Mouse (Mus musculus) CH12.LX (cell line): ENCODE results near the gene Spag7. TPM values are rescaled to one million over a fixed set of nuclear protein-coding genes. Genes with fewer than 3 reads are reported as not detected.

Experiments used
- DNase-seq: peaks from one replicate; pipeline ENCODE4 v3.0.0-alpha.2; 2013; ENCODE audit errors: extremely low read depth
- H3K27ac ChIP-seq: 2 replicates; pipeline ENCODE4 v1.5.1; 2012; ENCODE audit warnings: low read depth, mild to moderate bottlenecking, control low read depth, moderate library complexity; ENCODE audit not compliant: insufficient read depth
- H3K27me3 ChIP-seq: replicated peaks from 2 replicates; pipeline ENCODE3; 2012; ENCODE audit warnings: inconsistent platforms
- H3K36me3 ChIP-seq, 2 experiments: replicated peaks in 1 of 2; 2 replicates each; pipeline versions ENCODE3 to v1.6.1; 2012; ENCODE audit warnings: inconsistent platforms in 1 of 2, low read length in 1 of 2, mild to moderate bottlenecking in 1 of 2, mixed read lengths in 1 of 2, moderate library complexity in 1 of 2; ENCODE audit not compliant: control insufficient read depth in 1 of 2, insufficient read depth in 1 of 2
- H3K4me1 ChIP-seq, 2 experiments: 2 replicates each; pipeline ENCODE4 v1.6.1; 2012; ENCODE audit warnings: inconsistent platforms in 1 of 2, moderate library complexity in 1 of 2; ENCODE audit not compliant: insufficient read depth in 2 of 2, control insufficient read depth in 1 of 2
- H3K4me2 ChIP-seq: 2 replicates; pipeline ENCODE4 v1.6.1; 2012; ENCODE audit warnings: low read depth, mild to moderate bottlenecking, control low read depth; ENCODE audit not compliant: poor library complexity, insufficient read depth, severe bottlenecking
- H3K4me3 ChIP-seq, 3 experiments: fragments of 150-350 bp in 1 of 3; sonication (generic) in 1 of 3; replicated peaks in 1 of 3; 2 replicates each; pipeline versions ENCODE3 to v1.5.1; 2011 to 2012; ENCODE audit warnings: low read depth in 2 of 3, low read length in 2 of 3, mild to moderate bottlenecking in 2 of 3, moderate library complexity in 2 of 3, control low read depth in 1 of 3, improper control_type of control experiment in 1 of 3, inconsistent platforms in 1 of 3, mixed read lengths in 1 of 3; ENCODE audit not compliant: poor library complexity in 1 of 3
- H3K79me2 ChIP-seq: replicated peaks from 2 replicates; pipeline ENCODE4 v1.6.1; 2012; ENCODE audit warnings: mild to moderate bottlenecking, moderate library complexity; ENCODE audit not compliant: control insufficient read depth, poor library complexity, insufficient read depth, severe bottlenecking; ENCODE audit errors: extremely low read depth
- H3K9ac ChIP-seq: 2 replicates; pipeline ENCODE4 v1.6.1; 2012; ENCODE audit warnings: low read depth, mild to moderate bottlenecking, control low read depth, moderate library complexity; ENCODE audit not compliant: insufficient read depth
- H3K9me3 ChIP-seq: replicated peaks from 2 replicates; pipeline ENCODE3; 2012; ENCODE audit warnings: low read length, inconsistent platforms, mixed read lengths
- CHD2 ChIP-seq: IDR thresholded peaks from 2 replicates; pipeline ENCODE4 v1.6.1; 2011; ENCODE audit warnings: low read length, improper control_type of control experiment
- ETS1 ChIP-seq: conservative IDR thresholded peaks from 2 replicates; pipeline ENCODE4 v1.6.1; 2012; ENCODE audit warnings: low read depth, mild to moderate bottlenecking, inconsistent platforms, low read length, improper control_type of control experiment, moderate library complexity
- GABPA ChIP-seq: IDR thresholded peaks from 2 replicates; pipeline ENCODE4 v1.6.1; 2012; ENCODE audit warnings: low read depth, low read length, improper control_type of control experiment, inconsistent platforms; ENCODE audit not compliant: insufficient replicate concordance
- HCFC1 ChIP-seq: IDR thresholded peaks from 2 replicates; pipeline ENCODE4 v1.6.1; 2012; ENCODE audit warnings: low read depth, mild to moderate bottlenecking, inconsistent platforms, low read length, improper control_type of control experiment
- IRF4 ChIP-seq: IDR thresholded peaks from 2 replicates; pipeline ENCODE4 v1.6.1; 2014; ENCODE audit warnings: low read depth, mild to moderate bottlenecking, inconsistent platforms, low read length, improper control_type of control experiment
- JUN ChIP-seq: IDR thresholded peaks from 2 replicates; pipeline ENCODE4 v1.6.1; 2011; ENCODE audit warnings: low read depth, mild to moderate bottlenecking, low read length, improper control_type of control experiment, moderate library complexity; ENCODE audit not compliant: insufficient read depth
- JUND ChIP-seq: conservative IDR thresholded peaks from 2 replicates; pipeline ENCODE4 v1.6.1; 2011; ENCODE audit warnings: low read depth, low read length, improper control_type of control experiment
- KAT2A ChIP-seq: IDR thresholded peaks from 2 replicates; pipeline ENCODE4 v1.6.1; 2012; ENCODE audit warnings: low read length, improper control_type of control experiment, inconsistent platforms; ENCODE audit not compliant: insufficient replicate concordance
- MAFK ChIP-seq: IDR thresholded peaks from 2 replicates; pipeline ENCODE4 v1.6.1; 2011; ENCODE audit warnings: low read length, improper control_type of control experiment; ENCODE audit not compliant: insufficient replicate concordance
- MEF2A ChIP-seq: IDR thresholded peaks from 2 replicates; pipeline ENCODE4 v1.6.1; 2014; ENCODE audit warnings: low read depth, mild to moderate bottlenecking, inconsistent platforms, low read length, improper control_type of control experiment, borderline replicate concordance
- MYC ChIP-seq: IDR thresholded peaks from 2 replicates; pipeline ENCODE4 v1.6.1; 2011; ENCODE audit warnings: low read depth, mild to moderate bottlenecking, improper control_type of control experiment, low read length
- NRF1 ChIP-seq: IDR thresholded peaks from 2 replicates; pipeline ENCODE4 v1.6.1; 2014; ENCODE audit warnings: low read depth, mild to moderate bottlenecking, inconsistent platforms, low read length, improper control_type of control experiment, moderate library complexity
- PAX5 ChIP-seq: IDR thresholded peaks from 2 replicates; pipeline ENCODE4 v1.6.1; 2012; ENCODE audit warnings: low read length, inconsistent platforms, mixed read lengths
- SMC3 ChIP-seq: IDR thresholded peaks from 2 replicates; pipeline ENCODE4 v1.6.1; 2011; ENCODE audit warnings: low read depth, low read length, improper control_type of control experiment
- TBP ChIP-seq: conservative IDR thresholded peaks from 2 replicates; pipeline ENCODE4 v1.6.1; 2011; ENCODE audit warnings: low read depth, low read length, improper control_type of control experiment
- TCF12 ChIP-seq: IDR thresholded peaks from 2 replicates; pipeline ENCODE4 v1.6.1; 2014; ENCODE audit warnings: low read depth, mild to moderate bottlenecking, inconsistent platforms, low read length, improper control_type of control experiment
- USF1 ChIP-seq: IDR thresholded peaks from 2 replicates; pipeline ENCODE4 v1.6.1; 2014; ENCODE audit warnings: low read depth, mild to moderate bottlenecking, inconsistent platforms, low read length, improper control_type of control experiment
- ZKSCAN1 ChIP-seq: IDR thresholded peaks from 2 replicates; pipeline ENCODE4 v1.6.1; 2012; ENCODE audit warnings: low read depth, inconsistent platforms, low read length, improper control_type of control experiment, borderline replicate concordance
- dilution Hi-C: fragments of 300-500 bp; cut with MboI; formaldehyde crosslinking; loops from 2 replicates; pipeline ENCODE4 v1.14.3; 2020; ENCODE audit warnings: low sequenced_read_pairs; ENCODE audit not compliant: extremely low pct_unique_long_range_greater_than_20kb, extremely low pct_ligation_motif_present
- in situ Hi-C: fragments of 300-500 bp; cut with MboI; formaldehyde crosslinking; loops from 3 replicates; pipeline ENCODE4 v1.14.3; 2019; ENCODE audit warnings: low sequenced_read_pairs, low pct_ligation_motif_present, low pct_unique_long_range_greater_than_20kb, mixed read lengths
- polyA plus RNA-seq: library from polyadenylated mRNA; unstranded; fragments of >175 nt; gene quantifications from 2 replicates; pipeline ENCODE4 v1.2.1, GENCODE M21; 2012; ENCODE audit warnings: low read depth; ENCODE audit not compliant: insufficient read length
- total RNA-seq, 2 experiments: library from RNA; depleted of rRNA; stranded (reverse); fragments of 300-350 nt in 1 of 2; fragments of >200 nt in 1 of 2; gene quantifications; 2 replicates each; pipeline ENCODE4 v1.2.3; 2012 to 2014

Spag7 gene
- total and polyA plus RNA-seq, 3 experiments, result 93.5 to 120 (median 105) TPM

DNA sequence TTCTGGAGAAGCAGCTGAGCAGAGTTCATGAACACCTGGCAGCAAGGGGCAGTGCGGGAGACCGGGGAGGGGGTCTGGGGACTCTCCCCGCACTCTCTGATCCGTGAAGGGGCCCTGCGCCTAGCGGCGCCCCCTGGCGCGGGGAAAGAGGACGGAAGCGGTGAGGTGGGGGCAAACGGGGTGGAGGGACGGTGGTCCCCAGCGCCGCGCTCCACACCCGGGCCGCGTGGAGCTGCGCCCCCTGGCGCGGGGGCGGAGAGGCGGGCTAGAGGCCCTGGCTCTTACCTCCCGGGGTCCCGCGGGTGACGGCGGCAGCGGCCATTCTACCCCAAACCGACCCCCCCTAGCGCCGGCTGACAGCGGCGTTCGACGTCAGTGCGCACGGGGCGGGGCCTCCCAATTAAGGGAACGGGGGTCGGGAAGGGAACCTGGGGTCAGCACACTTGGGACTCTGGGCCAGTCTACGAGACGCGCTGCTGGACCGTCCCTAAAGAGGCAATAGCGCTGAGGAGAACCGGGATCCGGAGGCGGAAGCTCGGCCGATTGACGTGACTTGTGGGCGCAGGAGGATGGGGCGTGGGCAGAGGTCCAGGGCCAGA is 18.5 kb upstream of the Spag7 start, which contains the start of gene Camta2 (continued):
- TF ChIP-seq JUN (no peak), JUND (no peak), ETS1 (peak; percentile 3), PAX5 (no peak), HCFC1 (peak; percentile 46), KAT2A (no peak), NRF1 (no peak), SMC3 (peak; percentile 49), TBP (0 out of 2 replicates have a peak, but pooled peaks have one; percentile 26), MYC (no peak), IRF4 (peak; percentile 47)

DNA sequence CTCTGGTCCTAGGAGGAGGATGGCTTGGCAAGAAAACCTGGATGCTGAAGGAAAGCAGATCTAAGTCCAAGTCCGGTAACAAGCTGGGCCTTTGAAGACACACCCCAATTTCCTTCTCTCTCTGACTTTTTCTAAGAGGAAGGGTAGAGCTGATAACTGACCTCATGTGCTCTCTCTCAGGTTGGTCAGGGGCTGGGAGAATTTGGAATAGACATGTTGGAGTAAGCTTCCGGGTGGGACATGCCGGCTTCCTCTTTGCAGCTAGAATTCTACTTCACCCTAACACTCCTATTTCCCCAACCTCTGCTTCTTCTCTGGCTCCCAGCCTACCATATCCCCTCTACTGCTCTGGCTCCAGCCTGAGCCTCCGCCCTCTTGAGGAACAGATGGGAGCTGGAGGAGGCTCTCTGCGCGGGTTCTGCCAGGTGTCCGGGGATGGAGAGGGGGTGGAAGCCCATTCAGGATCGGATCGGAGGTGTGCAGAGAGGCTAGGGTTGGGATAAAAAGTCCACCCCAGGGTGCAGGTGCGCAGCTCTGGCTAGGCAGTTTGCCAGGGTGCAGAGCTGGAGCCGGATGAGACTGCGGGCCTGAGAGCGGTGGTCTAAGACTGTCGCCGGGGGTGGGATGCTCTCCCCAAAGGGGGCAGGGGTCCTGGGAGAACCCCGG is 17.8 kb upstream of the Spag7 start:
- H3K9ac ChIP-seq, result peak overlapping the region; percentile 79
- peak; percentile 35 for DNase-seq
- H3K79me2 ChIP-seq, result no peaks in the 10 kb centered on the region
- peak overlapping the region; percentile 76 for H3K4me2 ChIP-seq
- H3K4me1 ChIP-seq, result peaks cover 0 to 63% of the 10 kb centered on the region in 2 experiments
- no peaks in the 10 kb centered on the region for H3K27me3 ChIP-seq
- H3K9me3 ChIP-seq, result no peaks in the 10 kb centered on the region
- H3K27ac ChIP-seq, result peak overlapping the region; percentile 1; the same call in 1 of the 2 replicates
- TF ChIP-seq TCF12 (0 out of 2 replicates have a peak, but pooled peaks have one; percentile 32), ZKSCAN1 (no peak), MEF2A (no peak), GABPA (no peak), USF1 (no peak), NRF1 (no peak), CHD2 (0 out of 2 replicates have a peak, but pooled peaks have one; percentile 23), MAFK (no peak)
- H3K36me3 ChIP-seq, result peaks cover 21 to 42% of the 10 kb centered on the region in 2 experiments
- H3K4me3 ChIP-seq, result peak overlapping the region; percentile 71 to 81 (median 76)
- dilution Hi-C loops, result no loop called here
- in situ Hi-C loops, result loop anchor here (5.0 kb wide), 1 partner anchor 70 kb away; no protein-coding TSS in a partner anchor
